Mouse (Mus musculus) intestine, embryonic 16.5 days (tissue): ENCODE results near the gene Rhoc. TPM values are rescaled to one million over a fixed set of nuclear protein-coding genes. Genes with fewer than 3 reads are reported as not detected.

Source experiments
- ATAC-seq: fragments of 200-750 bp; cut with Nextera tagmentation; 2 replicates; pipeline ENCODE4 v1.8.0; 2017; ENCODE audit warnings: moderate TSS enrichment, moderate library complexity
- H3K27ac ChIP-seq: fragments of 300-500 bp; sonication (generic); 2 replicates; pipeline ENCODE4 v1.5.1; 2014; ENCODE audit warnings: mild to moderate bottlenecking, low read length
- H3K27me3 ChIP-seq: fragments of 300-500 bp; sonication (generic); replicated peaks from 2 replicates; pipeline ENCODE4 v1.6.1; 2014; ENCODE audit warnings: low read length, control low read depth, mixed read lengths; ENCODE audit not compliant: control insufficient read depth, insufficient read depth
- H3K36me3 ChIP-seq: fragments of 300-500 bp; sonication (generic); 2 replicates; pipeline ENCODE4 v1.6.1; 2014; ENCODE audit warnings: low read length, control low read depth; ENCODE audit not compliant: control insufficient read depth, insufficient read depth
- H3K4me1 ChIP-seq: fragments of 300-500 bp; sonication (generic); 2 replicates; pipeline ENCODE4 v1.6.1; 2014; ENCODE audit warnings: low read length, control low read depth, mixed read lengths; ENCODE audit not compliant: control insufficient read depth, insufficient read depth
- H3K4me2 ChIP-seq: fragments of 300-500 bp; sonication (generic); 2 replicates; pipeline ENCODE4 v1.6.1; 2014; ENCODE audit warnings: low read depth, low read length, control low read depth
- H3K4me3 ChIP-seq: fragments of 300-500 bp; sonication (generic); 2 replicates; pipeline ENCODE4 v1.5.1; 2014; ENCODE audit warnings: mild to moderate bottlenecking, low read length
- H3K9ac ChIP-seq: fragments of 300-500 bp; sonication (generic); 2 replicates; pipeline ENCODE4 v1.6.1; 2014; ENCODE audit warnings: low read depth, low read length
- H3K9me3 ChIP-seq: fragments of 300-500 bp; sonication (generic); 2 replicates; pipeline ENCODE4 v1.6.1; 2016; ENCODE audit warnings: low read length, control low read depth; ENCODE audit not compliant: control insufficient read depth
- WGBS: fragments of 180-500 bp; shearing (Covaris S2); extraction: QIAGEN DNeasy Blood & Tissue Kit; methylation state at CpG from one replicate; pipeline ENCODE4 v1.1.7; 2014; 5-methylcytosine and 5-hydroxymethylcytosine counted together
- polyA plus RNA-seq: library from polyadenylated mRNA; unstranded; fragments of >200 nt; fragmentation: Nextera tagmentation; extraction: Ambion mirVana; gene quantifications from 2 replicates; pipeline ENCODE4 v1.2.1, GENCODE M21; 2015

The Rhoc gene
- polyA plus RNA-seq, 1 experiment from 2014 or later, result 171 TPM

GRCm38 (mm10) chr3:104780561-104781420 lies 7.4 kb upstream of the Rhoc start, which contains the start of gene Ppm1j:
Gene Ppm1j (plus strand): TSS chr3:104781056.
- peaks cover 29% of the 10 kb centered on the region for H3K4me1 ChIP-seq
- H3K36me3 ChIP-seq, result no peaks in the 10 kb centered on the region
- H3K9ac ChIP-seq, result peak within 1 kb of the TSS; percentile 66
- H3K27me3 ChIP-seq, result peaks cover 54% of the 10 kb centered on the region
- under 1% methylated on average over 56 of the region's 56 CpGs for WGBS
- H3K27ac ChIP-seq, result no peak within 1 kb of the TSS
- peak within 1 kb of the TSS; percentile 98 for H3K4me2 ChIP-seq
- no peaks in the 10 kb centered on the region for H3K9me3 ChIP-seq
- ATAC-seq, result peak; percentile 80
- peak within 1 kb of the TSS; percentile 57 for H3K4me3 ChIP-seq

- no peaks in the 10 kb centered on the region for H3K9me3 ChIP-seq
- peak within 1 kb of the TSS; percentile 57 for H3K4me3 ChIP-seq
- peak within 1 kb of the TSS; percentile 98 for H3K4me2 ChIP-seq
- H3K27me3 ChIP-seq, result peaks cover 47% of the 10 kb centered on the region
- no peaks in the 10 kb centered on the region for H3K36me3 ChIP-seq
- peak; percentile 16 for ATAC-seq
- H3K27ac ChIP-seq, result no peak within 1 kb of the TSS
- H3K9ac ChIP-seq, result peak within 1 kb of the TSS; percentile 66
- H3K4me1 ChIP-seq, result peaks cover 31% of the 10 kb centered on the region
- 2% methylated on average over 26 of the region's 26 CpGs for WGBS
Observed at GRCm38 (mm10) chr3:104781471-104781903, 6.7 kb upstream of the Rhoc start, which contains the start of gene Fam19a3. Gene Fam19a3 (minus strand): TSS chr3:104781840.

- Histone ChIP-seq H3K4me1 (peaks cover 28% of the 10 kb centered on the region), H3K9me3 (no peaks in the 10 kb centered on the region), H3K27me3 (peaks cover 40% of the 10 kb centered on the region), H3K4me3 (peak overlapping the region; percentile 57), H3K27ac (no peak overlapping the region), H3K4me2 (peak overlapping the region; percentile 98), H3K9ac (no peak overlapping the region; the same call in 1 of the 2 replicates), H3K36me3 (no peaks in the 10 kb centered on the region)
- WGBS, result 30% methylated on average over 12 of the region's 12 CpGs
- ATAC-seq, result no peak
Observed at GRCm38 (mm10) chr3:104782061-104782681, 6.0 kb upstream of the Rhoc start.

GRCm38 (mm10) chr3:104783971-104784500 lies 4.1 kb upstream of the Rhoc start:
- Histone ChIP-seq H3K27ac (no peak overlapping the region), H3K9ac (no peak overlapping the region), H3K4me3 (no peak overlapping the region), H3K9me3 (no peaks in the 10 kb centered on the region), H3K36me3 (no peaks in the 10 kb centered on the region), H3K4me2 (no peak overlapping the region), H3K27me3 (peaks cover 24% of the 10 kb centered on the region), H3K4me1 (peaks cover 32% of the 10 kb centered on the region)
- WGBS, result 51% methylated on average over 14 of the region's 14 CpGs
- ATAC-seq, result no peak

GRCm38 (mm10) chr3:104785284-104785683 lies 2.9 kb upstream of the Rhoc start:
- Histone ChIP-seq H3K27me3 (peaks cover 17% of the 10 kb centered on the region), H3K9me3 (no peaks in the 10 kb centered on the region), H3K4me1 (peaks cover 32% of the 10 kb centered on the region), H3K27ac (no peak overlapping the region), H3K9ac (no peak overlapping the region), H3K36me3 (no peaks in the 10 kb centered on the region), H3K4me2 (no peak overlapping the region), H3K4me3 (no peak overlapping the region)
- no peak for ATAC-seq
- 92% methylated on average over 6 of the region's 6 CpGs for WGBS

GRCm38 (mm10) chr3:104788561-104789311 lies 561 bp downstream of the Rhoc start:
- WGBS, result 0% methylated on average over 42 of the region's 52 CpGs
- ATAC-seq, result peak; percentile 88
- H3K9me3 ChIP-seq, result no peaks in the 10 kb centered on the region
- peak overlapping the region; percentile 80 for H3K4me2 ChIP-seq
- H3K9ac ChIP-seq, result peak overlapping the region; percentile 81
- H3K36me3 ChIP-seq, result peaks cover 5% of the 10 kb centered on the region; the same call in 1 of the 2 replicates
- H3K4me1 ChIP-seq, result peaks cover 43% of the 10 kb centered on the region
- no peaks in the 10 kb centered on the region for H3K27me3 ChIP-seq
- H3K27ac ChIP-seq, result peak overlapping the region; percentile 92
- H3K4me3 ChIP-seq, result peak overlapping the region; percentile 76

GRCm38 (mm10) chr3:104789312-104789605 lies 1.1 kb downstream of the Rhoc start:
- peak overlapping the region; percentile 76 for H3K4me3 ChIP-seq
- peak overlapping the region; percentile 80 for H3K4me2 ChIP-seq
- no peaks in the 10 kb centered on the region for H3K9me3 ChIP-seq
- peaks cover 5% of the 10 kb centered on the region; the same call in 1 of the 2 replicates for H3K36me3 ChIP-seq
- H3K9ac ChIP-seq, result peak overlapping the region; percentile 81
- ATAC-seq, result no peak; the same call in 1 of the 2 replicates
- H3K27ac ChIP-seq, result peak overlapping the region; percentile 92
- 6% methylated on average over 10 of the region's 10 CpGs for WGBS
- H3K27me3 ChIP-seq, result no peaks in the 10 kb centered on the region
- H3K4me1 ChIP-seq, result peaks cover 48% of the 10 kb centered on the region

GRCm38 (mm10) chr3:104789822-104790221 lies 1.6 kb downstream of the Rhoc start:
- H3K4me1 ChIP-seq, result peaks cover 54% of the 10 kb centered on the region

More at GRCm38 (mm10) chr3:104789822-104790221, 1.6 kb downstream of the Rhoc start:
- peak overlapping the region; percentile 81 for H3K9ac ChIP-seq
- 22% methylated on average over 13 of the region's 13 CpGs for WGBS
- H3K27ac ChIP-seq, result peak overlapping the region; percentile 92
- no peaks in the 10 kb centered on the region for H3K27me3 ChIP-seq
- peaks cover 5% of the 10 kb centered on the region; the same call in 1 of the 2 replicates for H3K36me3 ChIP-seq
- no peak for ATAC-seq
- no peaks in the 10 kb centered on the region for H3K9me3 ChIP-seq
- H3K4me2 ChIP-seq, result peak overlapping the region; percentile 80
- H3K4me3 ChIP-seq, result peak overlapping the region; percentile 76
